28 mouse cellular contexts compared by ENCODE assay signal in the genomic region with DNA sequence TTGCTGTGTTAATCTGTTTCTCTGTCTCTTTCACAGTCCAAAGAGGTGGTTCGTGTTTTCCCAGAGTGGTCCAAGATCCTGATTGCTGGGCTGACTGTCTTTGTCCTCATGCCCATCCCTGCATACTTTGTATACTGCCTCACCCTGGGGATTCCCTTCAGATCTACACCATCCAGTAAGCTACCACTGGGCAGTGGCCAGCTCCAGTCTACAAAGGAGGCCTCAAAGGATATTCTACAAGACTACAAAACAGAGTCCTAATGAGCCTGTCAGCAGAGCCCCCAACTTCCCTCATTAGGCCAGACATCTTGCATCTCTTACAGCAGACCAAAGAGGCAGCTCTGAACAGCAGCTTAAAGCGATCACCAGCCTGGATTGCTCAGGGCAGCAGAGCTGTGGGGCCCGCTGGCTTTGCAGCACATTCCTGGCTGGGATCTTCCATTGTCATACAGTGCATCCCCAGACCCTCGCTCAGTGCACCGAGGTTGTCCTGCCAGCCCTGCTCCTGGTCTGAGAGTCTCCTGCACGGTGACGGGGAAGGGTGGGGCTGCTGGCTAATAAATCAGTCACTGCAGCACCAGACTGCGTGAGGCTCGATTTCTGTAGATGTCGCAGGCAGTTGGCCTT. TPM values are rescaled to one million over a fixed set of nuclear protein-coding genes. Genes with fewer than 3 reads are reported as not detected.
A peak's percentile ranks its signal among the peaks of the same experiment; 100 is the strongest.
DNase-seq lines count a peak whose midpoint lies in the region; ATAC-seq and TF ChIP-seq lines count a peak whose summit lies in the region.
"Had no signal": no experiment of that assay in that cellular context is flagged by ENCODE, and none has a peak within 500 bp of the region (broad histone marks: within the 10 kb centered on the region; RNA-seq: fewer than 3 reads in every experiment).

No protein-coding gene starts in this region.

- peak; percentile 62 for DNase-seq in intestine, embryonic 14.5 days (ENCODE audit: low spot score)
- peak; percentile 29 for DNase-seq in retina, embryonic 14.5 days (ENCODE audit: low spot score)
- no peak for DNase-seq in retina, postnatal 1 day
- peak; percentile 6 for DNase-seq in mesoderm, embryonic 11.5 days (ENCODE audit: low read depth, low spot score)
- DNase-seq in layer of hippocampus, postnatal 10 days (ENCODE audit: low spot score in 2 of 2), result no peak
- no peak for DNase-seq in ovary, adult 18-20 months (ENCODE audit: low spot score)
- DNase-seq: adrenal gland, postnatal 10 days; cerebellum, postnatal 10 days; heart, adult 2 months; heart, postnatal 4 days; kidney, adult 2 months; liver; thymus, postnatal 14 days had no signal

- peak; percentile 46 for ATAC-seq in intestine, embryonic 14.5 days (replicated peaks; ENCODE audit: low FRiP score, low TSS enrichment, low read depth)
- no peak for ATAC-seq in intestine, postnatal 0 days
- peak; percentile 23; the same call in 1 of the 2 replicates for ATAC-seq in forebrain, embryonic 12.5 days (ENCODE audit: low FRiP score)
- ATAC-seq: activated CD4-positive, CD25-positive, alpha-beta regulatory T cell, adult 4 months; lung, postnatal 0 days had no signal

- no peaks in the 10 kb centered on the region for H3K36me3 ChIP-seq in intestine, embryonic 14.5 days (ENCODE audit: control insufficient read depth, insufficient read depth, low read length)
- no peaks in the 10 kb centered on the region for H3K36me3 ChIP-seq in intestine, postnatal 0 days (ENCODE audit: control insufficient read depth, insufficient read depth)
- H3K36me3 ChIP-seq in forebrain, embryonic 12.5 days (replicated peaks), result no peaks in the 10 kb centered on the region
- H3K36me3 ChIP-seq: heart, embryonic 15.5 days; hindbrain, embryonic 15.5 days had no signal

- no peak for TF ChIP-seq CTCF in intestine, postnatal 0 days (IDR thresholded peaks at IDR 0.05; ENCODE audit: low read depth)

- H3K9ac ChIP-seq in intestine, embryonic 14.5 days (ENCODE audit: low read length), result no peak overlapping the region
- no peak overlapping the region for H3K9ac ChIP-seq in intestine, postnatal 0 days (ENCODE audit: low read depth, low read length)
- no peak overlapping the region for H3K9ac ChIP-seq in forebrain, embryonic 12.5 days
- H3K9ac ChIP-seq: heart, embryonic 15.5 days; hindbrain, embryonic 15.5 days had no signal

- no peaks in the 10 kb centered on the region for H3K4me1 ChIP-seq in intestine, embryonic 14.5 days (replicated peaks; ENCODE audit: control insufficient read depth, insufficient read depth, low read length)
- H3K4me1 ChIP-seq in intestine, postnatal 0 days (replicated peaks; ENCODE audit: control insufficient read depth, insufficient read depth, low read length), result no peaks in the 10 kb centered on the region
- peaks cover 11% of the 10 kb centered on the region for H3K4me1 ChIP-seq in forebrain, embryonic 12.5 days

- H3K4me3 ChIP-seq in intestine, embryonic 14.5 days (ENCODE audit: low read depth, low read length), result no peak overlapping the region
- no peak overlapping the region for H3K4me3 ChIP-seq in intestine, postnatal 0 days (ENCODE audit: low read depth, low read length)
- H3K4me3 ChIP-seq in forebrain, embryonic 12.5 days (replicated peaks), result no peak overlapping the region
- H3K4me3 ChIP-seq: heart, adult 2 months; heart, embryonic 15.5 days; hindbrain, embryonic 15.5 days; myocyte had no signal

- no peak overlapping the region for H3K4me2 ChIP-seq in intestine, embryonic 14.5 days (ENCODE audit: low read length)
- no peak overlapping the region for H3K4me2 ChIP-seq in intestine, postnatal 0 days (replicated peaks; ENCODE audit: low read depth)
- no peak overlapping the region for H3K4me2 ChIP-seq in forebrain, embryonic 12.5 days
- H3K4me2 ChIP-seq: heart, embryonic 15.5 days; hindbrain, embryonic 15.5 days had no signal

- 43% methylated on average over 10 of the region's 10 CpGs for WGBS in intestine, embryonic 14.5 days
- WGBS in intestine, postnatal 0 days, result 33% methylated on average over 10 of the region's 10 CpGs
- WGBS in forebrain, embryonic 12.5 days, result 41% methylated on average over 10 of the region's 10 CpGs

- 0 out of 2 replicates have a peak, but pooled peaks cover 3% of the 10 kb centered on the region for H3K9me3 ChIP-seq in intestine, embryonic 14.5 days (ENCODE audit: control insufficient read depth, low read length)
- no peaks in the 10 kb centered on the region for H3K9me3 ChIP-seq in intestine, postnatal 0 days (ENCODE audit: control insufficient read depth)
- 0 out of 2 replicates have a peak, but pooled peaks cover 3% of the 10 kb centered on the region for H3K9me3 ChIP-seq in forebrain, embryonic 12.5 days
- H3K9me3 ChIP-seq: heart, embryonic 15.5 days; hindbrain, embryonic 15.5 days had no signal

- no peak overlapping the region for H3K27ac ChIP-seq in intestine, embryonic 14.5 days (ENCODE audit: low read depth)
- no peak overlapping the region for H3K27ac ChIP-seq in intestine, postnatal 0 days (ENCODE audit: low read depth, low read length)
- H3K27ac ChIP-seq in forebrain, embryonic 12.5 days, result peak overlapping the region; percentile 16
- H3K27ac ChIP-seq: heart, adult 2 months; heart, embryonic 15.5 days; hindbrain, embryonic 15.5 days had no signal

- H3K27me3 ChIP-seq in intestine, embryonic 14.5 days (replicated peaks; ENCODE audit: control insufficient read depth, insufficient read depth, low read length), result no peaks in the 10 kb centered on the region; the same call in 1 of the 2 replicates
- H3K27me3 ChIP-seq in intestine, postnatal 0 days (replicated peaks; ENCODE audit: control insufficient read depth, insufficient read depth, low read length), result peaks cover 4% of the 10 kb centered on the region
- peaks cover 6% of the 10 kb centered on the region; the same call in 1 of the 2 replicates for H3K27me3 ChIP-seq in forebrain, embryonic 12.5 days

RNA-seq across cellular contexts. Expression of gene Slc6a21, which starts 4.4 kb away (rescaled TPM):
- not detected in 2 replicates for polyA plus RNA-seq in intestine, embryonic 14.5 days (2014; fragmentation: Nextera tagmentation; extraction: Ambion mirVana)
- not detected in 2 replicates for polyA plus RNA-seq in intestine, postnatal 0 days (2015; fragmentation: Nextera tagmentation; extraction: Ambion mirVana)
- not detected in 2 replicates for polyA plus RNA-seq in forebrain, embryonic 12.5 days (2016; fragmentation: Nextera tagmentation; extraction: Ambion mirVana)
- not detected for total RNA-seq in layer of hippocampus, postnatal 10 days (2021)
- total RNA-seq: gastrocnemius, adult 8-10 months; heart, adult 2 months; heart, postnatal 4 days; layer of hippocampus, adult 8-10 months; left cerebral cortex, adult 18-20 months; left cerebral cortex, postnatal 36 days had no signal
- polyA plus RNA-seq: activated CD4-positive, CD25-positive, alpha-beta regulatory T cell, adult 4 months; heart, embryonic 15.5 days; hindbrain, embryonic 15.5 days; liver, embryonic 16.5 days; lung, postnatal 0 days; myocyte; neural tube, embryonic 14.5 days; stomach, embryonic 16.5 days had no signal

RNA-seq across cellular contexts. Expression of gene Slc6a16, which starts 32.0 kb away (rescaled TPM):
- 0.24 TPM in 1 of 2 replicates, not detected in the other for polyA plus RNA-seq in intestine, embryonic 14.5 days (2014; fragmentation: Nextera tagmentation; extraction: Ambion mirVana)
- polyA plus RNA-seq in intestine, postnatal 0 days (2015; fragmentation: Nextera tagmentation; extraction: Ambion mirVana), result not detected in 2 replicates
- polyA plus RNA-seq in forebrain, embryonic 12.5 days (2016; fragmentation: Nextera tagmentation; extraction: Ambion mirVana), result 0.09 and 0.20 TPM in 2 replicates
- 1 to 10 TPM; 1.0 to 1.2 TPM for total RNA-seq in layer of hippocampus, postnatal 10 days (2021)
- total RNA-seq: gastrocnemius, adult 8-10 months; heart, adult 2 months; megakaryocyte, adult 5-6 weeks had no signal
- polyA plus RNA-seq: activated CD4-positive, CD25-positive, alpha-beta regulatory T cell, adult 4 months; heart, adult 2 months; liver, embryonic 16.5 days; lung, postnatal 0 days; myocyte; stomach, embryonic 16.5 days had no signal

RNA-seq across cellular contexts. Expression of gene Cd37, which starts 34.0 kb away (rescaled TPM):
- polyA plus RNA-seq in intestine, embryonic 14.5 days (2014; fragmentation: Nextera tagmentation; extraction: Ambion mirVana), result 2.6 and 3.0 TPM in 2 replicates
- 1.6 and 2.3 TPM in 2 replicates for polyA plus RNA-seq in intestine, postnatal 0 days (2015; fragmentation: Nextera tagmentation; extraction: Ambion mirVana)
- 1.2 and 1.3 TPM in 2 replicates for polyA plus RNA-seq in forebrain, embryonic 12.5 days (2016; fragmentation: Nextera tagmentation; extraction: Ambion mirVana)
- 1 to 10 TPM; 4.6 to 5.0 TPM for total RNA-seq in layer of hippocampus, postnatal 10 days (2021)

RNA-seq across cellular contexts. Expression of gene Tead2, which starts 57.3 kb away (rescaled TPM):
- 129 and 139 TPM in 2 replicates for polyA plus RNA-seq in intestine, embryonic 14.5 days (2014; fragmentation: Nextera tagmentation; extraction: Ambion mirVana)
- 18.7 and 20.8 TPM in 2 replicates for polyA plus RNA-seq in intestine, postnatal 0 days (2015; fragmentation: Nextera tagmentation; extraction: Ambion mirVana)
- polyA plus RNA-seq in forebrain, embryonic 12.5 days (2016; fragmentation: Nextera tagmentation; extraction: Ambion mirVana), result 245 and 256 TPM in 2 replicates
- 10 to 100 TPM; 12.5 to 13.7 TPM for total RNA-seq in layer of hippocampus, postnatal 10 days (2021)
- total RNA-seq: megakaryocyte, adult 5-6 weeks had no signal

Comparison
In these comparisons a context has a peak if more than half of its experiments do, and no peak if none do; other contexts are left out.
1. DNase-seq: peak in intestine, embryonic 14.5 days (single experiment), retina, embryonic 14.5 days (single experiment) and mesoderm, embryonic 11.5 days (single experiment); none in retina, postnatal 1 day (single experiment), layer of hippocampus, postnatal 10 days (0 of 2) and ovary, adult 18-20 months (single experiment).